Mouse (Mus musculus) CH12.LX (cell line): ENCODE measurements around the gene Xpr1. TPM values are rescaled to one million over a fixed set of nuclear protein-coding genes. Genes with fewer than 3 reads are reported as not detected.

Source experiments
- DNase-seq: peaks from one replicate; pipeline ENCODE4 v3.0.0-alpha.2; 2013; ENCODE audit errors: extremely low read depth
- H3K27ac ChIP-seq: 2 replicates; pipeline ENCODE4 v1.5.1; 2012; ENCODE audit warnings: low read depth, mild to moderate bottlenecking, control low read depth, moderate library complexity; ENCODE audit not compliant: insufficient read depth
- H3K27me3 ChIP-seq: replicated peaks from 2 replicates; pipeline ENCODE3; 2012; ENCODE audit warnings: inconsistent platforms
- H3K36me3 ChIP-seq, 2 experiments: replicated peaks in 1 of 2; 2 replicates each; pipeline versions ENCODE3 to v1.6.1; 2012; ENCODE audit warnings: inconsistent platforms in 1 of 2, low read length in 1 of 2, mild to moderate bottlenecking in 1 of 2, mixed read lengths in 1 of 2, moderate library complexity in 1 of 2; ENCODE audit not compliant: control insufficient read depth in 1 of 2, insufficient read depth in 1 of 2
- H3K4me1 ChIP-seq, 2 experiments: 2 replicates each; pipeline ENCODE4 v1.6.1; 2012; ENCODE audit warnings: inconsistent platforms in 1 of 2, moderate library complexity in 1 of 2; ENCODE audit not compliant: insufficient read depth in 2 of 2, control insufficient read depth in 1 of 2
- H3K4me2 ChIP-seq: 2 replicates; pipeline ENCODE4 v1.6.1; 2012; ENCODE audit warnings: low read depth, mild to moderate bottlenecking, control low read depth; ENCODE audit not compliant: poor library complexity, insufficient read depth, severe bottlenecking
- H3K4me3 ChIP-seq, 3 experiments: fragments of 150-350 bp in 1 of 3; sonication (generic) in 1 of 3; replicated peaks in 1 of 3; 2 replicates each; pipeline versions ENCODE3 to v1.5.1; 2011 to 2012; ENCODE audit warnings: low read depth in 2 of 3, low read length in 2 of 3, mild to moderate bottlenecking in 2 of 3, moderate library complexity in 2 of 3, control low read depth in 1 of 3, improper control_type of control experiment in 1 of 3, inconsistent platforms in 1 of 3, mixed read lengths in 1 of 3; ENCODE audit not compliant: poor library complexity in 1 of 3
- H3K79me2 ChIP-seq: replicated peaks from 2 replicates; pipeline ENCODE4 v1.6.1; 2012; ENCODE audit warnings: mild to moderate bottlenecking, moderate library complexity; ENCODE audit not compliant: control insufficient read depth, poor library complexity, insufficient read depth, severe bottlenecking; ENCODE audit errors: extremely low read depth
- H3K9ac ChIP-seq: 2 replicates; pipeline ENCODE4 v1.6.1; 2012; ENCODE audit warnings: low read depth, mild to moderate bottlenecking, control low read depth, moderate library complexity; ENCODE audit not compliant: insufficient read depth
- H3K9me3 ChIP-seq: replicated peaks from 2 replicates; pipeline ENCODE3; 2012; ENCODE audit warnings: low read length, inconsistent platforms, mixed read lengths
- BHLHE40 ChIP-seq: IDR thresholded peaks from 2 replicates; pipeline ENCODE4 v1.6.1; 2011; ENCODE audit warnings: mild to moderate bottlenecking, low read depth, low read length, improper control_type of control experiment
- CHD2 ChIP-seq: IDR thresholded peaks from 2 replicates; pipeline ENCODE4 v1.6.1; 2011; ENCODE audit warnings: low read length, improper control_type of control experiment
- CTCF ChIP-seq, 2 experiments: IDR thresholded peaks in 1 of 2; conservative IDR thresholded peaks in 1 of 2; 2 replicates each; pipeline ENCODE4 v1.5.1; 2011 to 2012; ENCODE audit warnings: low read depth in 2 of 2, low read length in 2 of 2, improper control_type of control experiment in 1 of 2, inconsistent platforms in 1 of 2, mild to moderate bottlenecking in 1 of 2, moderate library complexity in 1 of 2
- E2F4 ChIP-seq: IDR thresholded peaks from 2 replicates; pipeline ENCODE4 v1.6.1; 2011; ENCODE audit warnings: low read depth, low read length, improper control_type of control experiment; ENCODE audit not compliant: insufficient replicate concordance
- ELF1 ChIP-seq: IDR thresholded peaks from 2 replicates; pipeline ENCODE4 v1.6.1; 2014; ENCODE audit warnings: low read depth, mild to moderate bottlenecking, inconsistent platforms, low read length, improper control_type of control experiment
- GABPA ChIP-seq: IDR thresholded peaks from 2 replicates; pipeline ENCODE4 v1.6.1; 2012; ENCODE audit warnings: low read depth, low read length, improper control_type of control experiment, inconsistent platforms; ENCODE audit not compliant: insufficient replicate concordance
- HCFC1 ChIP-seq: IDR thresholded peaks from 2 replicates; pipeline ENCODE4 v1.6.1; 2012; ENCODE audit warnings: low read depth, mild to moderate bottlenecking, inconsistent platforms, low read length, improper control_type of control experiment
- IRF4 ChIP-seq: IDR thresholded peaks from 2 replicates; pipeline ENCODE4 v1.6.1; 2014; ENCODE audit warnings: low read depth, mild to moderate bottlenecking, inconsistent platforms, low read length, improper control_type of control experiment
- JUN ChIP-seq: IDR thresholded peaks from 2 replicates; pipeline ENCODE4 v1.6.1; 2011; ENCODE audit warnings: low read depth, mild to moderate bottlenecking, low read length, improper control_type of control experiment, moderate library complexity; ENCODE audit not compliant: insufficient read depth
- MAX ChIP-seq: IDR thresholded peaks from 2 replicates; pipeline ENCODE4 v1.6.1; 2011; ENCODE audit warnings: low read length, improper control_type of control experiment
- MAZ ChIP-seq: IDR thresholded peaks from 2 replicates; pipeline ENCODE4 v1.6.1; 2012; ENCODE audit warnings: low read depth, mild to moderate bottlenecking, inconsistent platforms, low read length, improper control_type of control experiment, moderate library complexity
- MXI1 ChIP-seq: IDR thresholded peaks from 2 replicates; pipeline ENCODE4 v1.6.1; 2011; ENCODE audit warnings: mild to moderate bottlenecking, low read depth, low read length, improper control_type of control experiment
- NRF1 ChIP-seq: IDR thresholded peaks from 2 replicates; pipeline ENCODE4 v1.6.1; 2014; ENCODE audit warnings: low read depth, mild to moderate bottlenecking, inconsistent platforms, low read length, improper control_type of control experiment, moderate library complexity
- PAX5 ChIP-seq: IDR thresholded peaks from 2 replicates; pipeline ENCODE4 v1.6.1; 2012; ENCODE audit warnings: low read length, inconsistent platforms, mixed read lengths
- RAD21 ChIP-seq: IDR thresholded peaks from 2 replicates; pipeline ENCODE4 v1.6.1; 2011; ENCODE audit warnings: low read depth, mild to moderate bottlenecking, low read length, improper control_type of control experiment, moderate library complexity
- RCOR1 ChIP-seq: conservative IDR thresholded peaks from 2 replicates; pipeline ENCODE4 v1.6.1; 2012; ENCODE audit warnings: low read depth, mild to moderate bottlenecking, inconsistent platforms, low read length, improper control_type of control experiment
- TBP ChIP-seq: conservative IDR thresholded peaks from 2 replicates; pipeline ENCODE4 v1.6.1; 2011; ENCODE audit warnings: low read depth, low read length, improper control_type of control experiment
- TCF12 ChIP-seq: IDR thresholded peaks from 2 replicates; pipeline ENCODE4 v1.6.1; 2014; ENCODE audit warnings: low read depth, mild to moderate bottlenecking, inconsistent platforms, low read length, improper control_type of control experiment
- USF2 ChIP-seq: conservative IDR thresholded peaks from 2 replicates; pipeline ENCODE4 v1.6.1; 2011; ENCODE audit warnings: low read depth, low read length, improper control_type of control experiment
- ZC3H11A ChIP-seq: IDR thresholded peaks from 2 replicates; pipeline ENCODE4 v1.6.1; 2012; ENCODE audit warnings: low read depth, mild to moderate bottlenecking, inconsistent platforms, low read length, improper control_type of control experiment
- ZKSCAN1 ChIP-seq: IDR thresholded peaks from 2 replicates; pipeline ENCODE4 v1.6.1; 2012; ENCODE audit warnings: low read depth, inconsistent platforms, low read length, improper control_type of control experiment, borderline replicate concordance
- ZMIZ1 ChIP-seq: IDR thresholded peaks from 2 replicates; pipeline ENCODE4 v1.6.1; 2012; ENCODE audit warnings: low read depth, mild to moderate bottlenecking, inconsistent platforms, low read length, improper control_type of control experiment
- dilution Hi-C: fragments of 300-500 bp; cut with MboI; formaldehyde crosslinking; loops from 2 replicates; pipeline ENCODE4 v1.14.3; 2020; ENCODE audit warnings: low sequenced_read_pairs; ENCODE audit not compliant: extremely low pct_unique_long_range_greater_than_20kb, extremely low pct_ligation_motif_present
- in situ Hi-C: fragments of 300-500 bp; cut with MboI; formaldehyde crosslinking; loops from 3 replicates; pipeline ENCODE4 v1.14.3; 2019; ENCODE audit warnings: low sequenced_read_pairs, low pct_ligation_motif_present, low pct_unique_long_range_greater_than_20kb, mixed read lengths
- polyA plus RNA-seq: library from polyadenylated mRNA; unstranded; fragments of >175 nt; gene quantifications from 2 replicates; pipeline ENCODE4 v1.2.1, GENCODE M21; 2012; ENCODE audit warnings: low read depth; ENCODE audit not compliant: insufficient read length
- total RNA-seq, 2 experiments: library from RNA; depleted of rRNA; stranded (reverse); fragments of 300-350 nt in 1 of 2; fragments of >200 nt in 1 of 2; gene quantifications; 2 replicates each; pipeline ENCODE4 v1.2.3; 2012 to 2014

The Xpr1 gene
- total and polyA plus RNA-seq, 3 experiments: 7.7 to 13.1 (median 9.6) TPM

- Histone ChIP-seq H3K9me3 (no peaks in the 10 kb centered on the region), H3K36me3 (peaks cover 0 to 14% of the 10 kb centered on the region in 2 experiments)
- DNase-seq: peak; percentile 20
Measured at GRCm38 (mm10) chr1:155322183-155322582, 95.0 kb downstream of the Xpr1 start.

GRCm38 (mm10) chr1:155320091-155320833 lies 97.0 kb downstream of the Xpr1 start:
- in situ Hi-C loops (no loop called here), dilution Hi-C loops (no loop called here)
- DNase-seq: no peak
- no peak for TF ChIP-seq CTCF (conservative IDR thresholded peaks at IDR 0.05 in 1 of 2, IDR thresholded peaks at IDR 0.05 in 1 of 2; ENCODE audit: low read depth in 2 of 2, low read length in 2 of 2)
- no peak for TF ChIP-seq RCOR1
- TF ChIP-seq MAX: no peak
- TF ChIP-seq E2F4: no peak
- no peak for TF ChIP-seq USF2
- no peak for TF ChIP-seq TCF12
- no peak for TF ChIP-seq ZC3H11A
- TF ChIP-seq GABPA: no peak
- TF ChIP-seq CHD2: no peak
- no peak for TF ChIP-seq HCFC1
- no peak for TF ChIP-seq ELF1
- TF ChIP-seq IRF4: no peak
- TF ChIP-seq MAZ: no peak
- TF ChIP-seq JUN: no peak
- TF ChIP-seq TBP: no peak
- no peak for TF ChIP-seq NRF1
- TF ChIP-seq RAD21: no peak
- no peak for TF ChIP-seq ZKSCAN1
- no peak for TF ChIP-seq BHLHE40
- no peak for TF ChIP-seq ZMIZ1
- H3K36me3 ChIP-seq: peaks cover 0 to 11% of the 10 kb centered on the region in 2 experiments
- H3K4me2 ChIP-seq: no peak overlapping the region
- H3K27me3 ChIP-seq: no peaks in the 10 kb centered on the region
- peaks cover 0 to 4% of the 10 kb centered on the region in 2 experiments; a peak in 1 of 4 replicates for H3K4me1 ChIP-seq
- no peak overlapping the region for H3K4me3 ChIP-seq
- no peaks in the 10 kb centered on the region for H3K9me3 ChIP-seq
- no peak overlapping the region for H3K27ac ChIP-seq
- no peaks in the 10 kb centered on the region for H3K79me2 ChIP-seq
- no peak overlapping the region for H3K9ac ChIP-seq

More at GRCm38 (mm10) chr1:155322183-155322582, 95.0 kb downstream of the Xpr1 start:
- Histone ChIP-seq H3K4me3 (no peak overlapping the region), H3K4me2 (no peak overlapping the region), H3K9ac (no peak overlapping the region), H3K27ac (no peak overlapping the region), H3K4me1 (peaks cover 0 to 4% of the 10 kb centered on the region in 2 experiments; a peak in 1 of 4 replicates), H3K79me2 (no peaks in the 10 kb centered on the region), H3K27me3 (no peaks in the 10 kb centered on the region)
- TF ChIP-seq ELF1 (no peak), USF2 (no peak), HCFC1 (no peak), MXI1 (no peak), PAX5 (no peak), RAD21 (no peak)
- in situ Hi-C loops (no loop called here), dilution Hi-C loops (no loop called here)
